Mouse (Mus musculus) testis, adult 2 months (tissue): ENCODE data around the gene Hoxb5.

Experiments used
- CTCF ChIP-seq: fragments of 200-500 bp; IDR thresholded peaks from 2 replicates; pipeline ENCODE4 v1.5.1; 2012; ENCODE audit warnings: low read depth, mild to moderate bottlenecking, inconsistent platforms, low read length, moderate library complexity; ENCODE audit not compliant: control insufficient read depth, insufficient read depth, insufficient replicate concordance
- POLR2A ChIP-seq: fragments of 200-500 bp; IDR thresholded peaks from 2 replicates; pipeline ENCODE4 v1.6.1; 2012; ENCODE audit warnings: low read depth, mild to moderate bottlenecking, inconsistent platforms, low read length, moderate library complexity; ENCODE audit not compliant: control insufficient read depth

- TF ChIP-seq POLR2A (no peak), CTCF (no peak)
Measured at GRCm38 (mm10) chr11:96284041-96284749, 18.9 kb upstream of the Hoxb5 start.
